Comparison of ENCODE assay signal across 20 mouse cellular contexts in genomic region chr11:99168030-99168474, GRCm38 (mm10). TPM values are rescaled to one million over a fixed set of nuclear protein-coding genes. Genes with fewer than 3 reads are reported as not detected.
DNase-seq lines count a peak whose midpoint lies in the region; ATAC-seq and TF ChIP-seq lines count a peak whose summit lies in the region.
"Had no signal": no experiment of that assay in that cellular context is flagged by ENCODE, and none has a peak within 500 bp of the region (broad histone marks: within the 10 kb centered on the region; RNA-seq: fewer than 3 reads in every experiment).

No protein-coding gene starts in this region.

- peak overlapping the region; percentile 22; the same call in 1 of the 2 replicates for H3K4me2 ChIP-seq in liver, postnatal 0 days (ENCODE audit: low read depth, low read length)
- H3K4me2 ChIP-seq in liver, embryonic 11.5 days, result no peak overlapping the region
- H3K4me2 ChIP-seq: forebrain, embryonic 15.5 days; heart, embryonic 13.5 days; hindbrain, embryonic 13.5 days; limb, embryonic 13.5 days; lung, embryonic 15.5 days; neural tube, embryonic 15.5 days; stomach, embryonic 15.5 days had no signal

- no peaks in the 10 kb centered on the region for H3K27me3 ChIP-seq in liver, postnatal 0 days (ENCODE audit: insufficient read depth, low read length)
- H3K27me3 ChIP-seq in liver, embryonic 11.5 days (replicated peaks; ENCODE audit: control insufficient read depth, insufficient read depth, low read length), result no peaks in the 10 kb centered on the region
- no peaks in the 10 kb centered on the region for H3K27me3 ChIP-seq in spleen, adult 2 months (ENCODE audit: control insufficient read depth, insufficient read depth, low read length)
- no peaks in the 10 kb centered on the region for H3K27me3 ChIP-seq in hindbrain, embryonic 10.5 days (ENCODE audit: insufficient read depth, poor library complexity, severe bottlenecking)
- H3K27me3 ChIP-seq: forebrain, embryonic 15.5 days; heart, embryonic 13.5 days; hindbrain, embryonic 13.5 days; limb, embryonic 13.5 days; lung, embryonic 15.5 days; neural tube, embryonic 15.5 days; stomach, embryonic 15.5 days had no signal

- peak; percentile 39 for DNase-seq in liver, postnatal 0 days
- no peak for DNase-seq in liver, embryonic 11.5 days (ENCODE audit: low spot score)
- DNase-seq in CD8-positive naive resting alpha-beta T cell, adult 2 months (ENCODE audit: low read depth in 2 of 2, low spot score in 2 of 2), result peak; percentile 80 to 88
- DNase-seq in induced T-regulatory cell, adult 2 months (ENCODE audit: low read depth), result peak; percentile 83
- peak; percentile 87 to 98 for DNase-seq in spleen, adult 2 months (ENCODE audit: low read depth in 1 of 2, low spot score in 2 of 2)
- DNase-seq in urinary bladder, postnatal 36 days (ENCODE audit: low spot score in 2 of 2), result no peak
- DNase-seq in hindbrain, embryonic 10.5 days (ENCODE audit: low spot score), result no peak
- no peak for DNase-seq in adrenal gland, postnatal 4 days (ENCODE audit: low spot score in 2 of 2)
- DNase-seq: adrenal gland, postnatal 10 days; gastrocnemius, postnatal 10 days; right cerebral cortex, adult 18-20 months had no signal

- no peaks in the 10 kb centered on the region for H3K36me3 ChIP-seq in liver, postnatal 0 days (replicated peaks; ENCODE audit: insufficient read depth, low read length)
- no peaks in the 10 kb centered on the region for H3K36me3 ChIP-seq in liver, embryonic 11.5 days (ENCODE audit: control insufficient read depth, insufficient read depth, low read length)
- peaks cover 3% of the 10 kb centered on the region; the same call in 1 of the 2 replicates for H3K36me3 ChIP-seq in spleen, adult 2 months (ENCODE audit: control insufficient read depth, insufficient read depth, low read length)
- H3K36me3 ChIP-seq in hindbrain, embryonic 10.5 days, result no peaks in the 10 kb centered on the region
- H3K36me3 ChIP-seq: forebrain, embryonic 15.5 days; heart, embryonic 13.5 days; hindbrain, embryonic 13.5 days; limb, embryonic 13.5 days; lung, embryonic 15.5 days; neural tube, embryonic 15.5 days; stomach, embryonic 15.5 days had no signal

- WGBS in liver, postnatal 0 days (ENCODE audit: insufficient replicate concordance), result 39% methylated on average over 12 of the region's 12 CpGs
- 69% methylated on average over 12 of the region's 12 CpGs for WGBS in liver, embryonic 11.5 days
- 10% methylated on average over 12 of the region's 12 CpGs for WGBS in spleen, adult 2 months
- WGBS in hindbrain, embryonic 10.5 days, result 61% methylated on average over 12 of the region's 12 CpGs

- no peak for TF ChIP-seq CTCF in liver, postnatal 0 days (IDR thresholded peaks at IDR 0.05; ENCODE audit: low read depth)
- TF ChIP-seq CTCF in spleen, adult 2 months (IDR thresholded peaks at IDR 0.05; ENCODE audit: extremely low read depth, insufficient read depth, insufficient read length, insufficient replicate concordance), result no peak

- peaks cover 1% of the 10 kb centered on the region; the same call in 1 of the 2 replicates for H3K4me1 ChIP-seq in liver, postnatal 0 days (ENCODE audit: insufficient read depth)
- no peaks in the 10 kb centered on the region for H3K4me1 ChIP-seq in liver, embryonic 11.5 days (replicated peaks; ENCODE audit: control insufficient read depth, insufficient read depth, low read length)
- peaks cover 55% of the 10 kb centered on the region for H3K4me1 ChIP-seq in spleen, adult 2 months (ENCODE audit: control insufficient read depth, insufficient read depth, insufficient read length)
- peaks cover 10% of the 10 kb centered on the region; the same call in 1 of the 2 replicates for H3K4me1 ChIP-seq in hindbrain, embryonic 10.5 days (replicated peaks)
- H3K4me1 ChIP-seq: forebrain, embryonic 15.5 days; heart, embryonic 13.5 days; hindbrain, embryonic 13.5 days; lung, embryonic 15.5 days; neural tube, embryonic 15.5 days; stomach, embryonic 15.5 days had no signal

- H3K4me3 ChIP-seq in liver, postnatal 0 days (ENCODE audit: low read depth, low read length), result no peak overlapping the region
- H3K4me3 ChIP-seq in liver, embryonic 11.5 days (ENCODE audit: low read depth, low read length), result no peak overlapping the region
- peak overlapping the region; percentile 46; the same call in 1 of the 2 replicates for H3K4me3 ChIP-seq in spleen, adult 2 months (ENCODE audit: extremely low read depth, insufficient read depth, insufficient read length)
- H3K4me3 ChIP-seq in hindbrain, embryonic 10.5 days, result no peak overlapping the region
- H3K4me3 ChIP-seq: forebrain, embryonic 15.5 days; heart, embryonic 13.5 days; hindbrain, embryonic 13.5 days; limb, embryonic 13.5 days; lung, embryonic 15.5 days; neural tube, embryonic 15.5 days; stomach, embryonic 15.5 days had no signal

- peak overlapping the region; percentile 53 for H3K27ac ChIP-seq in liver, postnatal 0 days (ENCODE audit: low read depth)
- H3K27ac ChIP-seq in liver, embryonic 11.5 days (ENCODE audit: low read depth, low read length), result no peak overlapping the region
- H3K27ac ChIP-seq in spleen, adult 2 months (ENCODE audit: insufficient read depth, low read length), result peak overlapping the region; percentile 94
- H3K27ac ChIP-seq in hindbrain, embryonic 10.5 days, result no peak overlapping the region
- H3K27ac ChIP-seq: forebrain, embryonic 15.5 days; heart, embryonic 13.5 days; hindbrain, embryonic 13.5 days; limb, embryonic 13.5 days; lung, embryonic 15.5 days; neural tube, embryonic 15.5 days; stomach, embryonic 15.5 days had no signal

- H3K9me3 ChIP-seq in liver, postnatal 0 days (ENCODE audit: low read length), result no peaks in the 10 kb centered on the region
- no peaks in the 10 kb centered on the region for H3K9me3 ChIP-seq in liver, embryonic 11.5 days (ENCODE audit: control insufficient read depth, low read length)
- no peaks in the 10 kb centered on the region for H3K9me3 ChIP-seq in hindbrain, embryonic 10.5 days
- H3K9me3 ChIP-seq: forebrain, embryonic 15.5 days; heart, embryonic 13.5 days; hindbrain, embryonic 13.5 days; limb, embryonic 13.5 days; lung, embryonic 15.5 days; neural tube, embryonic 15.5 days; stomach, embryonic 15.5 days had no signal

- peak; percentile 23; the same call in 1 of the 2 replicates for ATAC-seq in liver, postnatal 0 days
- no peak for ATAC-seq in liver, embryonic 11.5 days (replicated peaks; ENCODE audit: low FRiP score)
- ATAC-seq: forebrain, embryonic 15.5 days had no signal

- no peak overlapping the region for H3K9ac ChIP-seq in liver, postnatal 0 days (replicated peaks)
- no peak overlapping the region for H3K9ac ChIP-seq in liver, embryonic 11.5 days (ENCODE audit: low read depth, low read length)
- H3K9ac ChIP-seq: forebrain, embryonic 15.5 days; heart, embryonic 13.5 days; hindbrain, embryonic 13.5 days; limb, embryonic 13.5 days; lung, embryonic 15.5 days; neural tube, embryonic 15.5 days; stomach, embryonic 15.5 days had no signal

- TF ChIP-seq EP300 in liver, postnatal 0 days (IDR thresholded peaks at IDR 0.05; ENCODE audit: low read depth), result no peak

- TF ChIP-seq POLR2A in spleen, adult 2 months (IDR thresholded peaks at IDR 0.05; ENCODE audit: low read depth, low read length), result no peak

RNA-seq across cellular contexts. Expression of gene Ccr7, which starts 13.2 kb away (rescaled TPM):
- 1.5 and 1.6 TPM in 2 replicates for polyA plus RNA-seq in liver, postnatal 0 days (2015; fragmentation: Nextera tagmentation; extraction: Ambion mirVana)
- 0.36 and 0.58 TPM in 2 replicates for polyA plus RNA-seq in liver, embryonic 11.5 days (2014; fragmentation: Nextera tagmentation; extraction: Ambion mirVana)
- polyA plus RNA-seq in spleen, adult 2 months (2012; rRNA removed), result 135 and 194 TPM in 2 replicates
- 0.21 and 0.25 TPM in 2 replicates for polyA plus RNA-seq in hindbrain, embryonic 10.5 days (2016; fragmentation: Nextera tagmentation; extraction: Ambion mirVana)
- total RNA-seq in adrenal gland, postnatal 4 days (2021), result under 1 TPM; 0.34 to 0.51 TPM
- total RNA-seq: layer of hippocampus, postnatal 10 days; midbrain, postnatal 0 days had no signal
- polyA plus RNA-seq: forebrain, embryonic 15.5 days; hindbrain, embryonic 13.5 days; midbrain, postnatal 0 days; neural tube, embryonic 15.5 days had no signal

Comparison
In these comparisons a context has a peak if more than half of its experiments do, and no peak if none do; other contexts are left out.
1. DNase-seq: peak in liver, postnatal 0 days (single experiment), CD8-positive naive resting alpha-beta T cell, adult 2 months (2 of 2), induced T-regulatory cell, adult 2 months (single experiment) and spleen, adult 2 months (2 of 2); none in liver, embryonic 11.5 days (single experiment), urinary bladder, postnatal 36 days (0 of 2), hindbrain, embryonic 10.5 days (single experiment) and adrenal gland, postnatal 4 days (0 of 2).
2. H3K27ac ChIP-seq: peak in liver, postnatal 0 days (single experiment) and spleen, adult 2 months (single experiment); none in liver, embryonic 11.5 days (single experiment) and hindbrain, embryonic 10.5 days (single experiment).
3. RNA of gene Ccr7, which starts 13.2 kb away (polyA plus RNA-seq): 135 to 194 TPM in spleen, adult 2 months; 1.5 to 1.6 TPM in liver, postnatal 0 days, 0.36 to 0.58 TPM in liver, embryonic 11.5 days and 0.21 to 0.25 TPM in hindbrain, embryonic 10.5 days; every median in the first group is over 10 times any median in the second.